Mouse (Mus musculus) testis, adult 2 months (tissue): Measurements from ENCODE around the gene Amer2.

Experiments
- CTCF ChIP-seq: fragments of 200-500 bp; IDR thresholded peaks from 2 replicates; pipeline ENCODE4 v1.5.1; 2012; ENCODE audit warnings: low read depth, mild to moderate bottlenecking, inconsistent platforms, low read length, moderate library complexity; ENCODE audit not compliant: control insufficient read depth, insufficient read depth, insufficient replicate concordance
- POLR2A ChIP-seq: fragments of 200-500 bp; IDR thresholded peaks from 2 replicates; pipeline ENCODE4 v1.6.1; 2012; ENCODE audit warnings: low read depth, mild to moderate bottlenecking, inconsistent platforms, low read length, moderate library complexity; ENCODE audit not compliant: control insufficient read depth

- TF ChIP-seq CTCF, result no peak
- no peak for TF ChIP-seq POLR2A
These were observed 11.2 kb downstream of the Amer2 start for GRCm38 (mm10) chr14:60384269-60384668.
